Comparison of ENCODE assay signal across 11 mouse cellular contexts in genomic region chr2:30084113-30084512, GRCm38 (mm10). TPM values are rescaled to one million over a fixed set of nuclear protein-coding genes. Genes with fewer than 3 reads are reported as not detected.
DNase-seq lines count a peak whose midpoint lies in the region; ATAC-seq and TF ChIP-seq lines count a peak whose summit lies in the region.
"Had no signal": no experiment of that assay in that cellular context is flagged by ENCODE, and none has a peak within 500 bp of the region (broad histone marks: within the 10 kb centered on the region; RNA-seq: fewer than 3 reads in every experiment).

No protein-coding gene starts in this region.

- H3K4me2 ChIP-seq in heart, embryonic 12.5 days, result peak overlapping the region; percentile 61
- no peak overlapping the region for H3K4me2 ChIP-seq in CH12.LX (ENCODE audit: insufficient read depth, low read depth, poor library complexity, severe bottlenecking)
- peak overlapping the region; percentile 42; the same call in 1 of the 2 replicates for H3K4me2 ChIP-seq in hindbrain, embryonic 14.5 days (replicated peaks)

- H3K36me3 ChIP-seq in heart, embryonic 12.5 days, result peaks cover 19% of the 10 kb centered on the region
- H3K36me3 ChIP-seq in CH12.LX (replicated peaks in 1 of 2; ENCODE audit: control insufficient read depth in 1 of 2, insufficient read depth in 1 of 2, low read length in 1 of 2) (peaks cover 0 to 56% of the 10 kb centered on the region in 2 experiments), macrophage (ENCODE audit: inconsistent target) (no peaks in the 10 kb centered on the region)
- no peaks in the 10 kb centered on the region for H3K36me3 ChIP-seq in hindbrain, embryonic 14.5 days (replicated peaks; ENCODE audit: control insufficient read depth, insufficient read depth)

- in situ Hi-C loops in CH12.LX (cut with MboI; ENCODE audit: low pct_ligation_motif_present, low pct_unique_long_range_greater_than_20kb, low sequenced_read_pairs), result no loop called here

- H3K27ac ChIP-seq in heart, embryonic 12.5 days (ENCODE audit: poor library complexity, severe bottlenecking), result no peak overlapping the region
- H3K27ac ChIP-seq in CH12.LX (ENCODE audit: insufficient read depth, low read depth), result no peak overlapping the region
- no peak overlapping the region for H3K27ac ChIP-seq in hindbrain, embryonic 14.5 days
- peak overlapping the region; percentile 7; the same call in 1 of the 2 replicates for H3K27ac ChIP-seq in macrophage

- no peaks in the 10 kb centered on the region for H3K27me3 ChIP-seq in heart, embryonic 12.5 days (replicated peaks)
- H3K27me3 ChIP-seq in CH12.LX (replicated peaks), result no peaks in the 10 kb centered on the region
- H3K27me3 ChIP-seq in hindbrain, embryonic 14.5 days (ENCODE audit: control insufficient read depth, insufficient read depth, low read length), result no peaks in the 10 kb centered on the region

- H3K79me2 ChIP-seq in CH12.LX (replicated peaks; ENCODE audit: control insufficient read depth, extremely low read depth, insufficient read depth, poor library complexity, severe bottlenecking) (no peaks in the 10 kb centered on the region), macrophage (ENCODE audit: inconsistent target) (no peaks in the 10 kb centered on the region)

- WGBS in heart, embryonic 12.5 days, result 61% methylated on average over 5 of the region's 5 CpGs
- 48% methylated on average over 5 of the region's 5 CpGs for whole genome bisulfite sequencing in hindbrain, embryonic 14.5 days
- WGBS in macrophage (ENCODE audit: missing documents), result 9% methylated on average over 5 of the region's 5 CpGs

- dilution Hi-C loops in CH12.LX (cut with MboI; ENCODE audit: extremely low pct_ligation_motif_present, extremely low pct_unique_long_range_greater_than_20kb, low sequenced_read_pairs), result no loop called here

- ATAC-seq in heart, embryonic 12.5 days (ENCODE audit: insufficient number of reproducible peaks, low FRiP score), result no peak
- ATAC-seq in hindbrain, embryonic 14.5 days (ENCODE audit: low FRiP score), result no peak
- ATAC-seq: CD4-positive, CD25-positive, alpha-beta regulatory T cell, adult 4 months; inflammation-experienced regulatory T-cells, adult 6 months had no signal

- TF ChIP-seq RAD21 in CH12.LX (IDR thresholded peaks at IDR 0.05; ENCODE audit: low read depth, low read length), result no peak

- H3K9ac ChIP-seq in heart, embryonic 12.5 days, result peak overlapping the region; percentile 52; the same call in 1 of the 2 replicates
- no peak overlapping the region for H3K9ac ChIP-seq in CH12.LX (ENCODE audit: insufficient read depth, low read depth)
- no peak overlapping the region for H3K9ac ChIP-seq in hindbrain, embryonic 14.5 days

- no peak overlapping the region for H3K4me3 ChIP-seq in heart, embryonic 12.5 days
- H3K4me3 ChIP-seq in CH12.LX (replicated peaks in 1 of 3; ENCODE audit: low read depth in 2 of 3, low read length in 2 of 3, poor library complexity in 1 of 3) (no peak overlapping the region), macrophage (ENCODE audit: inconsistent target) (no peak overlapping the region)
- no peak overlapping the region for H3K4me3 ChIP-seq in hindbrain, embryonic 14.5 days (replicated peaks; ENCODE audit: low read length)

- TF ChIP-seq POLR2A in CH12.LX (IDR thresholded peaks at IDR 0.05; ENCODE audit: low read depth, low read length), result no peak

- intact Hi-C loops in heart, postnatal 14 days (cut with DNase I), result no loop called here

- TF ChIP-seq EP300 in CH12.LX (IDR thresholded peaks at IDR 0.05; ENCODE audit: low read length), result peak; percentile 36; the same call in 1 of the 2 replicates

- H3K4me1 ChIP-seq in heart, embryonic 12.5 days (replicated peaks), result peaks cover 22% of the 10 kb centered on the region
- peaks cover 7 to 28% of the 10 kb centered on the region in 2 experiments; a peak in 3 of 4 replicates for H3K4me1 ChIP-seq in CH12.LX (ENCODE audit: control insufficient read depth in 1 of 2, insufficient read depth in 2 of 2)
- 0 out of 2 replicates have a peak, but pooled peaks cover 7% of the 10 kb centered on the region for H3K4me1 ChIP-seq in hindbrain, embryonic 14.5 days (replicated peaks; ENCODE audit: control insufficient read depth, insufficient read depth, low read length)

- DNase-seq in heart, postnatal 14 days, result no peak
- DNase-seq in CH12.LX (ENCODE audit: extremely low read depth), result no peak
- no peak for DNase-seq in hindbrain, embryonic 14.5 days (ENCODE audit: low spot score)
- no peak for DNase-seq in cerebellum, postnatal 36 days
- DNase-seq in urinary bladder, postnatal 4 days (ENCODE audit: low spot score in 2 of 2), result no peak
- DNase-seq in T-cell, adult 2 months (ENCODE audit: low spot score), result no peak
- DNase-seq: cerebellum, adult 8-10 months had no signal

- TF ChIP-seq CTCF in CH12.LX (conservative IDR thresholded peaks at IDR 0.05 in 1 of 2, IDR thresholded peaks at IDR 0.05 in 1 of 2; ENCODE audit: low read depth in 2 of 2, low read length in 2 of 2), result no peak

- H3K9me3 ChIP-seq in heart, embryonic 12.5 days (replicated peaks), result peaks cover 3% of the 10 kb centered on the region; the same call in 1 of the 2 replicates
- peaks cover 4% of the 10 kb centered on the region for H3K9me3 ChIP-seq in CH12.LX (replicated peaks; ENCODE audit: low read length)
- no peaks in the 10 kb centered on the region for H3K9me3 ChIP-seq in hindbrain, embryonic 14.5 days (ENCODE audit: control insufficient read depth, low read length)

RNA-seq across cellular contexts. Expression of gene Pkn3, which starts 6.6 kb away (rescaled TPM):
- 19.6 and 21.5 TPM in 2 replicates for polyA plus RNA-seq in heart, embryonic 12.5 days (2016; fragmentation: Nextera tagmentation; extraction: Ambion mirVana)
- total RNA-seq in heart, postnatal 14 days (2021), result 10 to 100 TPM; 10.3 to 12.2 TPM
- 5.2 and 8.3 TPM in 2 replicates for total RNA-seq in CH12.LX (2012; rRNA removed)
- 4.7 and 5.0 TPM in 2 replicates for total RNA-seq in CH12.LX (2014; rRNA removed)
- 6.7 and 7.1 TPM in 2 replicates for polyA plus RNA-seq in CH12.LX (2012; ENCODE audit: insufficient read length, low read depth)
- polyA plus RNA-seq in hindbrain, embryonic 14.5 days (2014; fragmentation: Nextera tagmentation; extraction: Ambion mirVana), result 1.6 and 1.9 TPM in 2 replicates
- total RNA-seq in macrophage (2018; cell fraction: chromatin; rRNA removed), result 10 to 100 TPM in 4 of 26 experiments, 1 to 10 TPM in 22; 1.1 to 14.8 (median 6.9) TPM
- total RNA-seq in macrophage (2018; cell fraction: cytosol; rRNA removed), result 1 to 10 TPM in 13 of 26 experiments, under 1 TPM in 13; 0.29 to 2.3 (median 1.0) TPM
- total RNA-seq in macrophage (2018; cell fraction: nucleus; rRNA removed), result 10 to 100 TPM in 1 of 26 experiments, 1 to 10 TPM in 21, under 1 TPM in 4; 0.49 to 14.8 (median 1.9) TPM
- polyA plus RNA-seq in macrophage (2018), result 0.94 to 2.4 TPM (median 1.6 TPM) in 3 replicates

RNA-seq across cellular contexts. Expression of gene Zdhhc12, which starts 9.3 kb away (rescaled TPM):
- polyA plus RNA-seq in heart, embryonic 12.5 days (2016; fragmentation: Nextera tagmentation; extraction: Ambion mirVana), result 49.8 and 50.4 TPM in 2 replicates
- 1 to 10 TPM; 5.2 to 5.6 TPM for total RNA-seq in heart, postnatal 14 days (2021)
- total RNA-seq in CH12.LX (2012; rRNA removed) (33.7 and 36.5 TPM in 2 replicates), CH12.LX (2014; rRNA removed) (15.3 and 15.6 TPM in 2 replicates)
- polyA plus RNA-seq in CH12.LX (2012; ENCODE audit: insufficient read length, low read depth) (34.7 and 42.8 TPM in 2 replicates), macrophage (2018) (10.5 to 24.6 TPM (median 20.1 TPM) in 3 replicates)
- 27.2 TPM in 2 replicates for polyA plus RNA-seq in hindbrain, embryonic 14.5 days (2014; fragmentation: Nextera tagmentation; extraction: Ambion mirVana)
- 10 to 100 TPM in 12 of 26 experiments, 1 to 10 TPM in 14; 1.8 to 20.8 (median 9.3) TPM for total RNA-seq in macrophage (2018; cell fraction: chromatin; rRNA removed)
- 10 to 100 TPM; 10.0 to 28.7 (median 21.6) TPM for total RNA-seq in macrophage (2018; cell fraction: cytosol; rRNA removed)
- 10 to 100 TPM in 21 of 26 experiments, 1 to 10 TPM in 5; 6.8 to 33.9 (median 16.4) TPM for total RNA-seq in macrophage (2018; cell fraction: nucleus; rRNA removed)

RNA-seq across cellular contexts. Expression of gene Set, which starts 26.9 kb away (rescaled TPM):
- polyA plus RNA-seq in heart, embryonic 12.5 days (2016; fragmentation: Nextera tagmentation; extraction: Ambion mirVana), result 297 and 306 TPM in 2 replicates
- total RNA-seq in heart, postnatal 14 days (2021), result 10 to 100 TPM; 93.9 to 97.0 TPM
- total RNA-seq in CH12.LX (2012; rRNA removed), result 515 and 844 TPM in 2 replicates
- total RNA-seq in CH12.LX (2014; rRNA removed), result 1,049 and 1,142 TPM in 2 replicates
- polyA plus RNA-seq in CH12.LX (2012; ENCODE audit: insufficient read length, low read depth), result 902 and 991 TPM in 2 replicates
- 339 and 347 TPM in 2 replicates for polyA plus RNA-seq in hindbrain, embryonic 14.5 days (2014; fragmentation: Nextera tagmentation; extraction: Ambion mirVana)
- 10 to 100 TPM in 24 of 26 experiments, 1 to 10 TPM in 2; 8.1 to 78.0 (median 28.9) TPM for total RNA-seq in macrophage (2018; cell fraction: chromatin; rRNA removed)
- 100 to 1,000 TPM; 135 to 243 (median 176) TPM for total RNA-seq in macrophage (2018; cell fraction: cytosol; rRNA removed)
- 100 to 1,000 TPM in 8 of 26 experiments, 10 to 100 TPM in 18; 38.7 to 206 (median 80.9) TPM for total RNA-seq in macrophage (2018; cell fraction: nucleus; rRNA removed)
- polyA plus RNA-seq in macrophage (2018), result 142 to 388 TPM (median 281 TPM) in 3 replicates

RNA-seq across cellular contexts. Expression of gene Wdr34, which starts 35.4 kb away (rescaled TPM):
- 15.8 and 15.9 TPM in 2 replicates for polyA plus RNA-seq in heart, embryonic 12.5 days (2016; fragmentation: Nextera tagmentation; extraction: Ambion mirVana)
- total RNA-seq in heart, postnatal 14 days (2021), result 1 to 10 TPM; 7.2 TPM
- total RNA-seq in CH12.LX (2012; rRNA removed), result 23.2 and 26.5 TPM in 2 replicates
- total RNA-seq in CH12.LX (2014; rRNA removed), result 21.4 and 24.7 TPM in 2 replicates
- 28.0 and 28.6 TPM in 2 replicates for polyA plus RNA-seq in CH12.LX (2012; ENCODE audit: insufficient read length, low read depth)
- 66.6 and 67.2 TPM in 2 replicates for polyA plus RNA-seq in hindbrain, embryonic 14.5 days (2014; fragmentation: Nextera tagmentation; extraction: Ambion mirVana)
- total RNA-seq in macrophage (2018; cell fraction: chromatin; rRNA removed), result 10 to 100 TPM in 9 of 26 experiments, 1 to 10 TPM in 15, under 1 TPM in 2; 0.41 to 15.1 (median 7.3) TPM
- total RNA-seq in macrophage (2018; cell fraction: cytosol; rRNA removed), result 1 to 10 TPM; 3.9 to 8.3 (median 5.3) TPM
- 10 to 100 TPM in 2 of 26 experiments, 1 to 10 TPM in 23, under 1 TPM in 1; 0.75 to 12.7 (median 4.3) TPM for total RNA-seq in macrophage (2018; cell fraction: nucleus; rRNA removed)
- polyA plus RNA-seq in macrophage (2018), result 3.0 to 6.7 TPM (median 4.4 TPM) in 3 replicates

RNA-seq across cellular contexts. Expression of gene Zer1, which starts 40.3 kb away (rescaled TPM):
- polyA plus RNA-seq in heart, embryonic 12.5 days (2016; fragmentation: Nextera tagmentation; extraction: Ambion mirVana), result 5.7 and 6.1 TPM in 2 replicates
- 10 to 100 TPM; 25.1 to 27.7 TPM for total RNA-seq in heart, postnatal 14 days (2021)
- total RNA-seq in CH12.LX (2012; rRNA removed) (9.5 and 13.4 TPM in 2 replicates), CH12.LX (2014; rRNA removed) (4.8 and 5.5 TPM in 2 replicates)
- polyA plus RNA-seq in CH12.LX (2012; ENCODE audit: insufficient read length, low read depth) (13.3 and 15.0 TPM in 2 replicates), macrophage (2018) (5.5 to 11.1 TPM (median 6.9 TPM) in 3 replicates)
- 13.2 and 16.0 TPM in 2 replicates for polyA plus RNA-seq in hindbrain, embryonic 14.5 days (2014; fragmentation: Nextera tagmentation; extraction: Ambion mirVana)
- total RNA-seq in macrophage (2018; cell fraction: chromatin; rRNA removed), result 10 to 100 TPM in 20 of 26 experiments, 1 to 10 TPM in 6; 1.7 to 60.0 (median 27.9) TPM
- total RNA-seq in macrophage (2018; cell fraction: cytosol; rRNA removed), result 10 to 100 TPM in 6 of 26 experiments, 1 to 10 TPM in 20; 4.5 to 15.2 (median 7.5) TPM
- 10 to 100 TPM in 16 of 26 experiments, 1 to 10 TPM in 10; 3.2 to 46.3 (median 15.2) TPM for total RNA-seq in macrophage (2018; cell fraction: nucleus; rRNA removed)
